Mouse (Mus musculus): ENCODE measurements around the gene Ren1.
A peak's percentile ranks its signal among the peaks of the same experiment; 100 is the strongest.

The Ren1 gene

GRCm38 (mm10) chr1:133377547-133377946 lies 27.2 kb downstream of the Ren1 start:
- no peak for DNase-seq (ENCODE audit: low spot score in 2 of 2)

- DNase-seq (ENCODE audit: low spot score in 2 of 2): no peak
These were observed 29.1 kb downstream of the Ren1 start for GRCm38 (mm10) chr1:133379254-133379985.

GRCm38 (mm10) chr1:133379986-133380320 lies 29.6 kb downstream of the Ren1 start:
- DNase-seq (ENCODE audit: low spot score in 2 of 2): no peak

- DNase-seq (ENCODE audit: low spot score in 2 of 2): no peak
These were observed 30.2 kb downstream of the Ren1 start for GRCm38 (mm10) chr1:133380347-133381065.

GRCm38 (mm10) chr1:133382008-133382407 lies 31.7 kb downstream of the Ren1 start:
- no peak for DNase-seq (ENCODE audit: low spot score in 2 of 2)

- no peak for DNase-seq (ENCODE audit: low spot score in 2 of 2)
These were observed 32.3 kb downstream of the Ren1 start for GRCm38 (mm10) chr1:133382552-133383155.

- no peak for DNase-seq (ENCODE audit: low spot score in 2 of 2)
These were observed 33.0 kb downstream of the Ren1 start for GRCm38 (mm10) chr1:133383157-133383783.

GRCm38 (mm10) chr1:133385506-133385905 lies 35.2 kb downstream of the Ren1 start:
- DNase-seq (ENCODE audit: low spot score in 2 of 2): peak; percentile 56 to 77

GRCm38 (mm10) chr1:133386209-133386608 lies 35.9 kb downstream of the Ren1 start:
- no peak for DNase-seq (ENCODE audit: low spot score in 2 of 2)

GRCm38 (mm10) chr1:133387539-133388268 lies 37.4 kb downstream of the Ren1 start:
- no peak for DNase-seq (ENCODE audit: low spot score in 2 of 2)

GRCm38 (mm10) chr1:133394702-133395101 lies 44.4 kb downstream of the Ren1 start:
- DNase-seq (ENCODE audit: low spot score in 2 of 2): no peak

GRCm38 (mm10) chr1:133396693-133397092 lies 46.4 kb downstream of the Ren1 start:
- no peak for DNase-seq (ENCODE audit: low spot score in 2 of 2)

GRCm38 (mm10) chr1:133397094-133397482 lies 46.8 kb downstream of the Ren1 start:
- DNase-seq (ENCODE audit: low spot score in 2 of 2): no peak

GRCm38 (mm10) chr1:133397483-133398237 lies 47.4 kb downstream of the Ren1 start:
- no peak for DNase-seq (ENCODE audit: low spot score in 2 of 2)

- DNase-seq (ENCODE audit: low spot score in 2 of 2): no peak
These were observed 49.9 kb downstream of the Ren1 start for GRCm38 (mm10) chr1:133400014-133400725.

GRCm38 (mm10) chr1:133404005-133404404 lies 53.7 kb downstream of the Ren1 start:
- DNase-seq (ENCODE audit: low spot score in 2 of 2): no peak

GRCm38 (mm10) chr1:133406614-133407013 lies 56.3 kb downstream of the Ren1 start:
- DNase-seq (ENCODE audit: low spot score in 2 of 2): no peak

- no peak for DNase-seq (ENCODE audit: low spot score in 2 of 2)
These were observed 57.1 kb downstream of the Ren1 start for GRCm38 (mm10) chr1:133407436-133407835.

GRCm38 (mm10) chr1:133408321-133408720 lies 58.0 kb downstream of the Ren1 start:
- DNase-seq (ENCODE audit: low spot score in 2 of 2): no peak

- DNase-seq (ENCODE audit: low spot score in 2 of 2): no peak
These were observed 58.7 kb downstream of the Ren1 start for GRCm38 (mm10) chr1:133408880-133409516.
